Mouse (Mus musculus): ENCODE measurements at regions not wholly inside any gene's neighbourhood (a gene's known extent, or its start where the extent isn't known, plus 50 kb on each side); places are given as distances from the start of the nearest gene placed in this dataset.

DNA sequence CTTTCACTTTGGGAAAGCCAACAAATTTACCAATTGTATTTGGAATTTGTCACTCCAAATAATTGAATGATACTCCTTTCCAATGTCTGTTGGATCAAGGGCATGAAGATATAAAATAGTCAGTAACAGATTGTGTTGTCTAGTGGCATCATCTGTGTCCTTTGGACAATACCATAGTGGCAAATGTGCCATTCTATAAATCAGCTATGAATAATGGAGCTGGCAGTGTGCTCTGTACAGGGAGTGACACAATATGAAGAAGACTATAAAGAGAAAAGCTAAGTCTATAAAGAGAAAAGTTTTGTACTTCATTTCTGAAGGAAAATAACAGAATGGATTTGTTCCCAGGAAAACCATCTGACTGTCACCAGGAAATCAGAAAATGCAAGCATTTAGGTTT, 402.8 kb upstream of the Fsip2 start:
- no peak for TF ChIP-seq CTCF (IDR thresholded peaks at IDR 0.05; ENCODE audit: low read depth)
- TF ChIP-seq EP300 (IDR thresholded peaks at IDR 0.05; ENCODE audit: low read depth), result no peak
